Mouse (Mus musculus) thymus, adult 2 months (tissue): ENCODE data around the gene Zfp281.

Experiments used
- CTCF ChIP-seq: fragments of 200-500 bp; IDR thresholded peaks from 2 replicates; pipeline ENCODE4 v1.5.1; 2012; ENCODE audit warnings: mild to moderate bottlenecking, control low read depth, low read length, moderate library complexity, borderline replicate concordance; ENCODE audit not compliant: control insufficient read depth, poor library complexity, insufficient read depth; ENCODE audit errors: extremely low read depth
- POLR2A ChIP-seq: fragments of 200-500 bp; IDR thresholded peaks from 2 replicates; pipeline ENCODE4 v1.6.1; 2012; ENCODE audit warnings: mild to moderate bottlenecking, low read length, control low read depth, moderate library complexity; ENCODE audit not compliant: control insufficient read depth, poor library complexity, insufficient read depth; ENCODE audit errors: extremely low read depth

DNA sequence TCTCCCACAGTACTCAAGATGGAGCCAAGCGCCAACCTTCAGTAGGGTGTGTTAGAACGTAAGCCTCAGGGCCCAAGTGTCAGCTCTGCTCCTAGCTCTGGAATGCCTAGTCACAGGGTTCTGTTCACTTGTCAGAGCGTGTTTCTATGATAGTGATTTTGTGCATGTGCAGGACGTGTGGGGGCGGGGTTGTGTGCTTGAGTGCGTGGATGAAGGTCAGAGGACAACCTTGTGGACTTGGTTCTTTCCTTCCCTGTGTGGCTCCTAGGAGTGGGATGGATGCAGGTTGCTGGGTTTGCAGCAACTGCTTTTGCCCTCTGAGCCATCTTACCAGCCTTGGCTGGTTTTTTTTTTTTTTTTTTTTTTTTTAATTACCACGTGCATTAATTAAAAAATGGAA lies 13.5 kb downstream of the Zfp281 start:
- TF ChIP-seq POLR2A, result no peak
- TF ChIP-seq CTCF, result no peak
